Comparison of ENCODE assay signal across 15 mouse cellular contexts in genomic region chr17:63534576-63535265, GRCm38 (mm10).
"Had no signal": no experiment of that assay in that cellular context is flagged by ENCODE, and none has a peak within 500 bp of the region (broad histone marks: within the 10 kb centered on the region; RNA-seq: fewer than 3 reads in every experiment).

No protein-coding gene starts in this region.

- H3K9ac ChIP-seq: liver, postnatal 0 days; lung, embryonic 15.5 days; midbrain, embryonic 13.5 days; midbrain, embryonic 15.5 days; neural tube, embryonic 12.5 days; stomach, embryonic 15.5 days had no signal

- H3K4me3 ChIP-seq: lung, embryonic 15.5 days; midbrain, embryonic 13.5 days; midbrain, embryonic 15.5 days; neural tube, embryonic 12.5 days; stomach, embryonic 15.5 days had no signal

- H3K27ac ChIP-seq: lung, embryonic 15.5 days; midbrain, embryonic 13.5 days; midbrain, embryonic 15.5 days; neural tube, embryonic 12.5 days; stomach, embryonic 15.5 days; stomach, postnatal 0 days had no signal

- DNase-seq: liver, postnatal 0 days; lung, adult 2 months; lung, postnatal 14 days; lung, postnatal 4 days; right cerebral cortex, postnatal 14 days; thymus, postnatal 14 days; thymus, postnatal 36 days had no signal

- H3K4me2 ChIP-seq: lung, embryonic 15.5 days; midbrain, embryonic 11.5 days; midbrain, embryonic 13.5 days; midbrain, embryonic 15.5 days; neural tube, embryonic 12.5 days; stomach, embryonic 15.5 days had no signal

- ATAC-seq: liver, postnatal 0 days; lung, postnatal 0 days; midbrain, embryonic 13.5 days; midbrain, embryonic 15.5 days had no signal

- H3K36me3 ChIP-seq: lung, embryonic 15.5 days; midbrain, embryonic 13.5 days; midbrain, embryonic 15.5 days; neural tube, embryonic 12.5 days; stomach, embryonic 15.5 days had no signal

- H3K27me3 ChIP-seq: lung, embryonic 15.5 days; midbrain, embryonic 13.5 days; midbrain, embryonic 15.5 days; neural tube, embryonic 12.5 days; stomach, embryonic 15.5 days had no signal

- H3K4me1 ChIP-seq: midbrain, embryonic 13.5 days; midbrain, embryonic 15.5 days; neural tube, embryonic 12.5 days; stomach, embryonic 15.5 days had no signal

- H3K9me3 ChIP-seq: lung, embryonic 15.5 days; midbrain, embryonic 13.5 days; midbrain, embryonic 15.5 days; neural tube, embryonic 12.5 days; stomach, embryonic 15.5 days had no signal
